Mouse (Mus musculus) gastrocnemius, postnatal 14 days (tissue): ENCODE results near the gene Fam221b. TPM values are rescaled to one million over a fixed set of nuclear protein-coding genes. Genes with fewer than 3 reads are reported as not detected.

Experiments
- DNase-seq: peaks from one replicate; pipeline ENCODE4 v3.0.0; 2021; ENCODE audit warnings: mixed read lengths
- intact Hi-C: fragments of 180-260 bp; cut with DNase I; formaldehyde crosslinking; loops from one replicate; pipeline ENCODE4 v1.15.1; 2025; ENCODE audit warnings: low total_unique reads
- total RNA-seq, 2 experiments: library from RNA; stranded (reverse); gene quantifications; 2 replicates each; pipeline ENCODE4 v1.2.3; 2021

Gene Fam221b
- total RNA-seq, 2 experiments from 2014 or later = 0.16 to 0.20 TPM

- intact Hi-C loops = loop anchor here (5.0 kb wide), 1 partner anchor 40 kb away; the partner anchor contains the start of gene Olfr71
- peak; percentile 87 for DNase-seq
Measured at GRCm38 (mm10) chr4:43672070-43672469, 3.1 kb upstream of the Fam221b start.

- intact Hi-C loops = loop anchor here (5.0 kb wide), 1 partner anchor 37 kb away; the partner anchor contains the start of gene Npr2
- peak; percentile 73 for DNase-seq
Measured at GRCm38 (mm10) chr4:43669428-43669794, 466 bp upstream of the Fam221b start.

- intact Hi-C loops = loop anchor here (5.0 kb wide), 1 partner anchor 34 kb away; the partner anchor contains the start of gene Npr2
Measured at GRCm38 (mm10) chr4:43666412-43666811, 2.5 kb downstream of the Fam221b start.

GRCm38 (mm10) chr4:43657146-43657545 lies 11.8 kb downstream of the Fam221b start:
- DNase-seq = no peak
- intact Hi-C loops = no loop called here

More at GRCm38 (mm10) chr4:43666412-43666811, 2.5 kb downstream of the Fam221b start:
- DNase-seq = no peak

- intact Hi-C loops = no loop called here
- peak; percentile 94 for DNase-seq
Measured at GRCm38 (mm10) chr4:43656339-43657109, 12.4 kb downstream of the Fam221b start, which contains the start of gene Hint2. Gene Hint2 (minus strand): TSS chr4:43656466.

- intact Hi-C loops = no loop called here
- DNase-seq = no peak
Measured at GRCm38 (mm10) chr4:43655656-43656338, 13.1 kb downstream of the Fam221b start.

- DNase-seq = no peak
- intact Hi-C loops = no loop called here
Measured at GRCm38 (mm10) chr4:43653161-43654015, 15.6 kb downstream of the Fam221b start, which contains the start of gene Spag8. Gene Spag8 (minus strand): TSS chr4:43653594.

GRCm38 (mm10) chr4:43652726-43653125 lies 16.2 kb downstream of the Fam221b start:
- DNase-seq = no peak
- intact Hi-C loops = no loop called here

- intact Hi-C loops = no loop called here
- no peak for DNase-seq
Measured at GRCm38 (mm10) chr4:43649783-43650182, 19.2 kb downstream of the Fam221b start.

- DNase-seq = no peak
- intact Hi-C loops = no loop called here
Measured at GRCm38 (mm10) chr4:43640491-43640890, 28.5 kb downstream of the Fam221b start.

- intact Hi-C loops = no loop called here
- DNase-seq = no peak
Measured at GRCm38 (mm10) chr4:43640076-43640475, 28.9 kb downstream of the Fam221b start.

GRCm38 (mm10) chr4:43636751-43637150 lies 32.2 kb downstream of the Fam221b start:
- no peak for DNase-seq
- intact Hi-C loops = no loop called here

GRCm38 (mm10) chr4:43634621-43635374 lies 34.1 kb downstream of the Fam221b start:
- intact Hi-C loops = loop anchor here (5.0 kb wide), 1 partner anchor 33 kb away; the partner anchor contains the start of genes Fam221b and Tmem8b
- no peak for DNase-seq

GRCm38 (mm10) chr4:43633736-43634135 lies 35.2 kb downstream of the Fam221b start:
- intact Hi-C loops = loop anchor here (5.0 kb wide), 1 partner anchor 34 kb away; the partner anchor contains the start of genes Fam221b and Tmem8b
- no peak for DNase-seq

GRCm38 (mm10) chr4:43633296-43633695 lies 35.6 kb downstream of the Fam221b start:
- intact Hi-C loops = loop anchor here (5.0 kb wide), 1 partner anchor 34 kb away; the partner anchor contains the start of genes Fam221b and Tmem8b
- no peak for DNase-seq

GRCm38 (mm10) chr4:43631956-43632920 lies 36.7 kb downstream of the Fam221b start:
- peak; percentile 42 for DNase-seq
- intact Hi-C loops = loop anchor here (2.0 to 5.0 kb wide), 2 partner anchors 35 to 79 kb away; partner anchors contain the start of genes Fam221b, Olfr71 and Tmem8b
